Mouse (Mus musculus) adrenal gland, postnatal 25 days (tissue): ENCODE measurements at regions not wholly inside any gene's neighbourhood (a gene's known extent, or its start where the extent isn't known, plus 50 kb on each side); places are given as distances from the start of the nearest gene placed in this dataset.
"Not testable (repeated sequence)": the region's sequence is repeated elsewhere in the genome, so short reads cannot be mapped to it uniquely, and the experiment has no call there.

ENCODE experiments used
- DNase-seq: peaks from one replicate; pipeline ENCODE4 v3.0.0; 2021; ENCODE audit warnings: mixed read lengths

DNA sequence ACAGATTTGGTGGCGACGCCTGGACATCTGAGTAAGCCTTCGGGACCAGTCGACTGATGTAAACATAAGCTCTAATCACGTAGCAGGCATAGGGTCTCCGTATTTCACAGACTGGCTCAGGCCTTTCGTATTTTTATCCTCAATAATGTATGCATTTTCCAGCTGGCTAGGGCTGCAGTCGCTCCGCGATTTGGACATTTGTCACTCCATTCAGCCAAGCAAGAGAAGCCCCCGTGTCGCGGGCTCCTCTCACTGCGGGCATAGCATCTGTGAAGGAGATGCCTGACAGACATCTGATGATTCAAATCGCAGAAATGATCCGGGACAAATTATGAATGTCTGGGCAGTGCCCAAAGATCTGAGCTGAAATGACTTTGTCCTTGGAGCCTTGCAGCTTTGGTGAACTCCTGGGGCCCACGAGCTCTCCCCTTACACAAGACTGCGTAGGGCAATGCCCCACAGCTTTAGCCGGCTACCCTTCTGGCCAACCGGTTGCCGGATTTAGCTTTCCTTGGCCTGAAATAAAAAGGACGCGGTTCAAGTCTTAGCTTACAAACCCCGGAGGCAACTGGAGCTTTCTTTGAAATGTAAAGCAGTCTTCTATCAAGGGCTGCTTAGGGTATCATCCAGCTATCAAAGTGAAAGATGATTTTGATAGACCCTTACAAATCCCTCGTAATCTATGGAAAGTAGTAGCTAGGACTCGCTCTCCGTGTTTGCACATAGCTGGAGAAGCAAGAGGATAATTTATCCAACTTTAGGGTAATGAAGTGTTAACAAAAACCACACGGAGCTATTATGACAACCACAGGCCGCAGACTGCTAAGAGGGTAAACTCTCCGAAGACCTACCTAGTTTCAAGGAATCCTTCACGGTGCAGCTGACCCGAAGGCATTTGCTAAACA, 270.6 kb downstream of the Etnk1 start:
- DNase-seq, result no peak

DNA sequence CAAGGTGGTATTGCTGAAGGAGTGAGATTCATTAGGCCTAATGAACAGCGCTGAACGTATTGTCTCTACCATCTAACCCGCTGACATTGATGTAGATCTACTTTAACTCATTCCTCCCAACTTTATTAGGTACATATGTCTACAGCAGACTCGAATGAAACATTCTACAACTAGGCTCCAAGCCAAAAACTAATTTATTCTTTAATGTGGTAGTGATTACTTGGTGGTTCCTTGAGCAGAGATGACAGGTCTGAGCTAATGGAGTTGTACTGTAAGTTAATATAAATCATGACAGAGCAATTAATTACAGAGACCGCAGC, 271.2 kb downstream of the Etnk1 start:
- no peak for DNase-seq

DNA sequence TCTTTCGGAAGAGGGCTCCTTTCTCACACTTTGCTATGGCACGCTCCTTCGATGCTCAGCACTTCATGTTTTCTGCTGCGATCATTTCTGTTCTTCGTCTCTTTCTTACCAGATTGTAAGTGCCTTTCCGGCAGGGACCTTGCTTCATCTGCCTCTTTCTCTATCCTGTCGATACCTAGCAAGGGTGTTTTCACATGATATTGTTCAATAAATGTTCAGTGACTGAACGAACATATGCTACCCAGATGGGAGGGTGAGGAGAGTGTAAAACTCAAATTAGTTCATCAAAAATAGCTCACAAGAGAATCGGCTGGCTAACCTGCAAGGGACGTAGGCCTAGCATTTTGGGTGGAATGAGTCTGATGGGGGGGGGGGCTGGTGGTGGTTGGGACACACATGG, 272.5 kb downstream of the Etnk1 start:
- DNase-seq, result no peak

DNA sequence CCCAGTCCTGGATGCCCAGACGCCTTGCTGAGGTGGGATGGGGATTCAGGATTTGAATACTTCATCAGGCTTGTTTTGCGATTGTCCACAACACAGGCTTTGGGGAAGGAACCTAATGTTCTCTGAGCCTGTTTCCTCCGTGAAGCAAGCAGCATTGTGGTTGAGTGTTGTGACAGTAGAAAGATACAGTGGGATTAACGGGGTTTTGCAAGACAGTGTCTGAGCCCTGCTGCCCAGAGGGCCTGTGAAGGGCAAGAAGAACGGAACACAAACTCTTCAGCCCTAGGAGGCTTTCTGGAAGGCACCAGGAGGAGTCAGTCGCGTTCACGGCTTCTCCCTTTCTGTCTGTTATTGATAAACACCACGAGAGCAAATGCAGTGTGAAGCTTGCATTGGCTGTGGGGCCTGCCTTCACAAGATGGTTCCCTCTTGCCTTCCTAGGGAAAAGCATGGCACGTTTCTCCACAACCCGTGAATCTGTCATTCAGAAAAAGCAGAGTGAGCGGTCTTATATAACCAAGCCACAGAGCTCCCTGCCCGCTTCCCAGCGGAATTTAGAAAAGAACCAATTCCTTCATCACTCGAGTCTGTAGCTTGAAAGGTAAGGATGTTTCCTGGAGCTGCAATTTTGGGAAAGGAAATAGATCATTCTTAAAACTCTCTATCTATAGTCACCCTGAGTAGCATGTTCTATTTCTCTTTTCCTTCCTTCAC, 273.4 kb downstream of the Etnk1 start:
- DNase-seq, result no peak

DNA sequence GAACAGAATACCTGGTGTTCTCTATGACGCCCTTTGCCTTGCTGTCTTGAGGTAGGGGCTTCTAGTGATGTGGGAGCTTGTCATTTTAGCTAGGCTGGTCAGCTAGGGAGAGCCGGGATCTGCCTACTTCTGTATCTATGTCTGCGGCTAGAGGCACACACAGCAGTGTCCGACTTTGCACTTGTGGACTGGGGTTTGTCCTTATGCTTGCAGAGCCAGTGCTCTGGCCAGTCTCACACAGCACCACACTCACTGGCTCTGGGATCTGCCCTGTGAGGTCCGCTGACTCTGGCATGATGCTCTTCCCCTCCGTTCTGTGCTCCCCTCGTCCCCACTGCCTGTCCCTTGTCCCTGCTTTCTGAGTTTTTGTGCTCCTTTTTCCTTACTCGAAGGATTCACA, 275.3 kb downstream of the Etnk1 start:
- DNase-seq, result no peak

DNA sequence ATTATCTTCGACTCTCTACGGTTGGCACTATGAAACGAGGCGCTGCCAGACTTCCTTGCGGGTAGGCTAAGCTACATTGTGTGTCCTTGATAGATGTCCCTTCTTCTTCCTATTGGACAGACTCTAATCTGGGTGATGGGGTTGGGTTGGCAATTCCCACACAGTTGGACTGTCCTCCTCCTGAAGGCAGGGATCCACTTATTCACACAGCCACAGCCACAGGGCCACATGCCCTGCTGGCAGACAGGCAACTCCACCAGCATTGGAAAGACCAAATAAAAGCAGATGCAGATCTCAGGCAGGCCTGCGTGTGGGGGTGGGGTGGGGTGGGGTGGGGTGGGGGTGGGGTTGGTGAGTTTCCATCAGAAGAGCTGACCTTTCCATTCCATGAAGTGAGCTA, 276.4 kb downstream of the Etnk1 start:
- no peak for DNase-seq

DNA sequence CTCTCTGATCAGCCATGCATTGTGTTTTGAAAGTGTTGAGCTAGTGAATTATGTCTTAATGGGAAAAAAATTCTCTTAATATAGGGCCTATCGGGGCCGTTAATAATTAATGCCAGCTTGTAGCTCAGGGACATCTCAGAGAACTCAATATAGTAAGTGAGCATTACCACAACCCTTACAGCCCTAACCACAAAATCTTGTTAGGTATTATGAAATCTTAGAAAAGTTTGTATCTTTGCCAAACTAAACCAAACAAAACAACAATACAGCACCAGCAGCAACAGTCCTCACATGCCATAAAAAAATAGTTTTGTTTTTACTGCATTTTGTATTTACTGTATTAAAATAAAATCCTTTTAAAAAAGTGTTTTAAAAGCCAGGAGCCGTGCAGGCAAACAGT, 277.8 kb downstream of the Etnk1 start:
- no peak for DNase-seq

DNA sequence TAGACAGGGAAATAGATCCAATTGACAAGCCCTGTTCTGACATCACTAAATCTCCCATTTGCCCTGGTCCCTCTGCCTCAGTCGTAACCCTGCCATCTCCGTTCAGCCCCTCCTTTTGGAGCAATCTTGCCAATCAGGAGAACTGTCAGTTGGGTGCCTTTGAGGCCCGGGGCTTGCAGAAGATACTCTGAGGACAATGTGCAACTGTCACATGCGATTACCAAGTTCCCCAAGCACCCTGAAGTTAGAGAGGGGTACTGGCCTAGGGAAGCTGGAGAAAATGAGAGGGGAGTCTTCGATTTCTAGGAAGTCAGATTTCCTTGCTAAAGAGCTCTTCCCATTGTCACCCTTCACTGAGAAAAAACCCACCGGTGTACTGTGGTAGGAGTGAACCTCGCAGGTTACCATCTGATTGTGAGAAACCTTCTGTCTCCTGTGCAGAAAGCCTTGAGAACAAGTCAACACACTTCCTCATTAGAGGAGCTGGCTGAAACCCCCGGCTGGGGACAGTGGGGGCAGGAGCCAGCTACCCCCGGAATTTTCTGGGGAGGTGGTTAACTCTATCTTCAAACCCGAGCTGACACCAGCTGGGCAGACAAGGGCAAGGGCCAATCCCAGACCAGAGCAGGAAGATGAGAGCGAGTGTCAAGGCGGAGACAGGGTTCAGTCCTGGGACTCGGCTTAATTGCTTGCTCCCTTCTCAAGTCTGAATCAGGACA, 279.0 kb downstream of the Etnk1 start:
- no peak for DNase-seq

DNA sequence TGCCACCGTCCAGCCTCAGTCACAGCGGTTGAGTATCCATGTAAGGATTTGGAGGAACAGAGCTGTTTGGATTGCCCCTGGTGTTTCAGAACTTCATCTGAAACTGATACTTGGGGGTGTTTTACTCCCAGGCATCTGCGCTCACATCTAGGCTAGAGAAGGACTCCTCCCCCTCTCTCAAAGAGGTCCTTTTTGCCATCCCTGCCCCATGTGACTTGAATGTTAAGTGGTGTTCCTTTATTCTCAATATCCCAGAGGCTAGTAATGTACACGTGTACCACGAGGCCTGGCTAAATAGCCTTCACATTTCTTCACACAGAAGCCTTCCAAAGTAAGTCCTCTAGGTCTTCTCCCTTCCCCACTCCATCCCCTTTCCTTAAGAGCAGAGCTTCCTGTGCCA, 280.0 kb downstream of the Etnk1 start:
- DNase-seq, result no peak

DNA sequence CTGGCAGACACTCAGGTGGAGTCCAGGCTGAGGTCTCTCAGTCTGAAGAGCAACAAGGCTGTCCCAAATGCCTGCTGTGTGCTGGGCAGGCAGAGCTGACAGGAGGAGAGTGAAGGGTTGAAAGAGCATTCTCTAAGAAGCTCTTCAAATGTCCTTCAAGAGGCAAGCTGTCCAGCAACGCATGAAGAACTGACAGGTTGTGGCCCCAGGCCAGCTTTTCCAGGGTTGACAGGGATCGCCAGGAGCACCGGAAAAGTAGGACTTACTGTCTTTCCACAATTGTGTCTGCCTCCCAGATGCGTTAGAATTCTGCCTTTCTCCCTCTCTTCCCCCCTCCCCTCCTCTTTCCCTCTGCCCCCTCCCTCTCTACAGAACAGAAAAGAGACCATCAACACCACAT, 282.1 kb downstream of the Etnk1 start:
- DNase-seq, result no peak

DNA sequence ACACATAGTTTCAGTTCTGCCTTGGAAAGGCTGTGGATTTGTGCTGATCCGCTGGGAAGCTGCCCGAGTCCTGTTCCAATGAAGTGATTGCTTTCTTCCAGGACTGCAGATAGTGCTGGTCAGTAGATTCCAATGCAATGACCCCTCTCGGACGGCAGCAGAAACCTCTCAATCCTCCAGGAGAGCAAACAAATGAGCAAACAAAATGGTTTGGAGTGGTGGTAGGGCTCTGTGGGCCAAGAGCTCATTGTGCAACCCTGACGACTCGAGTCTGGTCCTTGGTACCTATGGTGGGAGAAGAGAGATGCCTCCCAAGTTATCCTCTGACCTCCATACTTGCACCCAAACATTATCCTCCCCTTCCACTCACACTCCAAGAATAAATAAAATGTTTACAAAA, 284.8 kb downstream of the Etnk1 start:
- no peak for DNase-seq

DNA sequence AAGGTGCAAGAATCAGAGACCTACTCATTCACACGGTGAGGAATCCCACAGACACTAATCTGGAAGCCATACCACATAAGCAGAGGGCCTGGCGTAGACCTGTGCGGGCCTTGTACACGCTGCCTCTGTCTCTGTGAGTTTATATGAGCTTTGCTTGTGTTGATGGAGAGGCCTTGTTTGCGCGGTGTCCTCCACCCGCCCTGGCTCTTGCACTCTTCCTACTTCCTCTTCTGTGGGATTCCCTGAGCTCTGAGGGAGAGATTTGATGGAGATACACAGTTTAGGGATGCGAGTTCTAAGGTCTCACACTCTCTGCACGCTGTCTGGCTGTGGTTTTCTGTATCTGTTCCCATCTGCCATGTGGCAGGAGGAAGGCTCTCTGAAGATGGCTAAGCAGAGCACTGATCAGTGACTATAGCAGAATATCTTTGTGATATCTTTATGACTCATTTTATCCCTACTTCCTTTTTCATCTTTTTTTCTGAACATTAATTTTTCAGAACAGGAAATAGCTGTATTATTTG, 287.7 kb downstream of the Etnk1 start:
- no peak for DNase-seq

DNA sequence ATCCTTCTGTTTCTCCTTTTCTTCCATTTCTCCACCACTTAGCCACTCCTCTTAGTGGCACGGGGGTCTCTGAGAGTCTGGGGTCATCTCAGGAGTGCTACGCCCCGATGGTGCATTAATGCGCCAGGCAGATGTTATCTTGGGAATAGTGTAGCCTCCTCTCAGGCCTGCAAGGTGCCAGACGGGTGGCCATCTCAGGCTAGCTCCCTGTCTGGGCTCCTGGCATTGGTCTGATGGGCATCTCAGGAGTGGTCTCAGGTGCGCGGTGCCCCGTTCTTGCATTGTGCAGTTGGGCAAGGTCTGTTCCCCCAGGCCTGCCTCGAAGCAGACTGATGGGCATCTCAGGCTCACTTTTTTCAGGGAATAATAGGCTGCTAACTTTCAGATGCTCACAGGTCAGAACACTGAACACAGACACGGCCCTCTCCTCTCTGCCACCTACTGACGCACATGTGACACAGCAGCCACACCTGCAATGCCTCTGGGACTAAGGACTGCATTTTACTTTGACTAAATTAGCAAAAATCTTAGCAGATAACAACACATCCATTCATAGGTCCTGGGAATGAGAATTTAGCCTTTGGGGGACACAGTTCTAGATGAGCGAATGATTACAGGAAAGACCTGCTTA, 298.0 kb downstream of the Etnk1 start:
- DNase-seq, result no peak

DNA sequence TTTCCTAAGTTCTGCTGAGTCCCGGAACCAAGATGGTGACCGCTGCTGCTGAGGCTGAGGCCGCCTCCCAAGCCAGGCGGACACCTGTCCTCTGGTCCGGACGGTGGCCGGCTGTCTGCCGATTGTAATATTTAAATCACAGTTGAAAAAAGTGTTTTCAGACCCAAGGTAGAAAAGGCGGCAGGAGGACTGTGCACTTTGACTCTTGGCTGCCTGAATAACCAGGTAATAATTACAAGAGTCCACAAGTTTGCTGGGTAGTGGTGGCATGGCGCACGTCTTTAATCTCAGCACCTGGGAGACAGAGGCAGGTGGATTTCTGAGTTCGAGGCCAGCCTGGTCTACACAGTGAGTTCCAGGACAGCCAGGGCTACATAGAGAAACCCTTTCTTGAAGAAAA, 305.7 kb downstream of the Etnk1 start:
- not testable (repeated sequence) for DNase-seq

DNA sequence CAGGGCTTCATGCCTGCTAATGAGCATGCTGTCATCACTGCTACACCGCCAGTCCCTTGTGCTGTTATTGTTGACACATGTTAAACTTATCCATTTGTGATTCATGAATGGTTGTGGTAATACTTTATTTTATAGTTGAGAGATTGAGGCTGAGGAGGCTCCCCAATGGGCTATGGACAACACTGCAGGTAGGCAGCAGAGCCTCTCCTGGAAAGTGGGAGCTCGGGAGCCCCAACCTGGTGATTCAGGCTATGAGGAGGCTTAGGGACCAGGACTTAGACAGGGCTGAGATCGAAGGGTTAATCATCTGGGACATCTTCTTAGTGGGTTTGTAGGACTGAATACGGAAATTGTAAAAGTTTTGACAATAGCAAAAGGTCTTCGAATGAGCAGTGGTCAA, 307.4 kb downstream of the Etnk1 start:
- no peak for DNase-seq

DNA sequence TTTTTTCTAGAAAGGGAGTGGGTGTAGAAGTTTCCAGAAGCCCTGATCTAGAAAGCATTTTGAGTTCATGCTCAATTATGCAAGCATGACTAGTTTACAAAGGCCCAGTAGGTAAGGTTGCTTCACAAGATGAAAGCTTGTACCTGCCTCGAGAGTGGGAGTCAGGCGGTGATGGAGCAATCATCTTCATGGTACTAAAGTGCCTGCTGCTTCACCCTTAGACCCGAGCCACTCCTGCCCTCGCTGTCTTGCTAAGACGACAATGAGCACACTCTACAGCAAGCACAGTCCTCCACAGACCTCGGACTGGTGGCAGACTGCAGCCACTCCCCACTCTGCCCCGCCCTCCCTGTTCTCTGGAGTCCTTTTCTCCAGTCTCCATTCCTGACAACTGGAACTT, 308.3 kb downstream of the Etnk1 start:
- no peak for DNase-seq

DNA sequence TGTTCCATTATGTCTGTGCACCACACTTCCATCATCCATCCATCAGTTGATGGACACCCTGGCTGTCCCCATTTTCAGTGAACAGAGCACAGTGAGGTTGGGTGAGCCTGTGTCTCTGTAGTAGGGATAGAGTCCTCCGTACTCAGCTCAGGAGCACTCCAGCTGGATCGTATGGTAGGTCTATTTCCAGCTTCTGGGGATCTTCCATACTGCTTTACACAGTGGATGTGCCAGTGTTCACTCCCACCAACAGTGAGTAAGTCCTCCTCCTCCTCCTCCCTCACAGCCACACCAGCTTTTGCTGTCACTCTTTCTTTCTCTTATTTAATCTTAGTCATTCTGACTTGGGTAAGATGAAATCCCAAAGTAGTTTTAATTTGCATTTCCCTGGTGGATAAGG, 310.4 kb downstream of the Etnk1 start:
- no peak for DNase-seq

DNA sequence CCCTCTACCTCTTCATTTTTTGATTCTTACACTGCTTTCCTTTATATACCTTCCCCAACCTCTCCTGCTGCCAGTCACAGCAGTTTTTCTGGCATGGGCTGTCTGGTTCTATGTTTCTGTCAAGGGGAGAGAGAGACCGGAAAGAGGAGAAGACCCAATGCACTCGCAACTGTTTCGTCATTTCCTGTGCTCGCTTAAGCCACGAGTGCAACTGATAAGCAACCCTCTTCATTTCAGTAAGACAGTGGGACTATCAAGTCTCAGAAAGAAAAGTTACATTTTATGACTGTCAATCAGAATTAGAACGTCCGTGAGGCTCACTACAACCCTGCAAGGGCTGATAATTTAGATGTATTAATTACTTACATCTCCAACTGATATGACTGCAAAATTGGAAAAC, 312.2 kb downstream of the Etnk1 start:
- DNase-seq, result no peak

DNA sequence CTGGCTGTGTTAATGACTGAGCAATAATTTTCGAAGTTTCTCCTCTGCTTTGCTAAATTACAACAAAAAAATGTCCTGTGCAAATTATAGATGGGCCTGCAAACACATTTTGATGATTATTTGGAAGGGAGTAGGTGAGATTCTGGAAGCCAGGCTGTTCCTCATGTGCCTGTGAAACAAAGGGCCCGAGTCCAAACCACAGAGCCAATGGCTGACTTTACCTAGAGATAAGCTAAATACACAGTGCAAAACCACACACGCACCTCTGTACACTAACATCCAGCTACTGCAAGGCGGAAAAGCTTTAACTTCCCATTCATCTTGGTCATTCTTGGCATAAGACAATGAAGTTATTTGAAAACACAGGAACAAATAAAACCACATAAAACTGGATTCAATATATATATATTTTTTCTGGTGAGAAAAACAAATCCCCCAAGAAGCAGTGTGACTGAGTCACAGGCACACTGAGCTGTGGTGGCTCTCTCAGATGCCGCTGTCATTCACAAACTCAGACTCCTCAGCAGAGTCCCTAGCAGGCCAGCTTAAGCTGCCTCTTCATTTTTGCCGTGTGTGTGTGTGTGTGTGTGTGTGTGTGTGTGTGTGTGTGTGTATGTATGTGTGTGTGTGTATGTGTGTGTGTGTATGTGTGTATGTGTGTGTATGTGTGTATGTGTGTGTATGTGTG, 312.8 kb downstream of the Etnk1 start:
- DNase-seq, result no peak

DNA sequence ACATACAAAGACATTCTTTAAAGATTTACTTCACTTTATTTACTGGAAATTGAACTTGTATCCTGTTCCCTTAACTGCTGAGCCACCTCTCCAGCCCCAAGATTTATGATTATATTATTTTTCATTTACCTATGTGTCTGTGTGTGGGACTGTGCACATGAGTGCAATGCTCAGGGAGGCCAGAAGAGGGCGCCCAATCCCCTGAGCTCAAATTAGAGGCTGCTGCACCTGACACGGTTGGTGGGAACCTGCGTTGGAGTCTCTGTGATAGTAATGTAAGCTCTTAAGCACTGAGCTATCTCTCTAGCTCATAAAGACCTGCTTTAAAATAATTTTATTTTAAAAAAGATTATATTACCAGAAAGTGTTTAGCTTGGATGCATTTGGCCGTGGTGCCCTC, 315.3 kb downstream of the Etnk1 start:
- DNase-seq, result no peak

DNA sequence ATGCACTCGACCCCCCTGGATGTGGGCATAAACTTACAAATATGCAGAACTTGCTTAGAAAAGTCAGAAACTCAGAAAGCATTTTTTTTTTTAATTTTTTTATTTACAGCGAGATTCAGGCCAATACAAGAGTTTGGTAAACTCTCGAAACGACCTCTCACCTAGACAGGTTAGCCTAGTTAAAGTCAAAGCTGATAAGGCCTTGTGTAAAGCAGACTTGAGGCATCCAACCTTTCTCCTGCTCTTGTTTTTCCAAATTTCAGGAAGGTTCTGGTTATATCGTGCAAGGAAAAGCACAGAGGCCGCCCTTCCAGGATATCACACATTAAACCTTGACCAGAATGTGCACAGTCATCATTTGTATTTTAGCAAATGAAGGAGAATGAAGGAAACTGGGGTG, 315.8 kb downstream of the Etnk1 start:
- no peak for DNase-seq

DNA sequence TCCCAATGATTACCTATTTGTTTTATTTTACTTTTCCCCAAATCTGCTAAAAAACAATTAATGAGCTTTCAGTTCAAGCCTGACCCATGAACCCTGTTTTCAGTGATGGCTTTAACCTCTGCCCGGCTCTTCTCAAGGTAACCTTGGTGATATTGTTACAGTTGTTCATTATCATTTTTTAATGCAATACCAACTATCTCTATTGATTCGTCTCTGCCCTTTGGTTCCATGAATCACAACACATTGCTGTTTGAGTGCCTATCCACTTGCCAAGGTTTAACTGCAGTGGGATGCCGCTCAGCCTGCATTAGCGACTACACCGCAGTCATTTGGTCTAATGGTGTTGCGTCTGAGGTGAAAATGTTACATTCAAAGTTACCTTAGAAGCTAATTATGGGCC, 317.9 kb downstream of the Etnk1 start:
- DNase-seq, result no peak
